Mouse (Mus musculus) bone marrow, adult 2 months (tissue): Measurements from ENCODE around the gene Gm13287.

Experiments
- CTCF ChIP-seq: fragments of 200-500 bp; IDR thresholded peaks from 2 replicates; pipeline ENCODE4 v1.5.1; 2011; ENCODE audit warnings: low read length, control low read depth; ENCODE audit not compliant: control insufficient read depth, insufficient read depth
- POLR2A ChIP-seq: fragments of 200-500 bp; IDR thresholded peaks from 2 replicates; pipeline ENCODE4 v1.6.1; 2011; ENCODE audit warnings: low read depth, mild to moderate bottlenecking, control low read depth, low read length, borderline replicate concordance; ENCODE audit not compliant: control insufficient read depth

GRCm38 (mm10) chr4:88815928-88816327 lies 12.9 kb downstream of the Gm13287 start, which contains the start of gene Ifna7:
- TF ChIP-seq CTCF, result no peak
- TF ChIP-seq POLR2A, result no peak
